Mouse (Mus musculus): ENCODE results near the gene Jazf1.

Jazf1 gene

GRCm38 (mm10) chr6:52818041-52818440, 250.4 kb downstream of the Jazf1 start:
- intact Hi-C loops (cut with DNase I), result no loop called here

- intact Hi-C loops (cut with DNase I), result no loop called here
These were observed 251.1 kb downstream of the Jazf1 start for GRCm38 (mm10) chr6:52817203-52817874.

GRCm38 (mm10) chr6:52805237-52805856, 263.1 kb downstream of the Jazf1 start:
- intact Hi-C loops (cut with DNase I), result no loop called here

GRCm38 (mm10) chr6:52802181-52802580, 266.2 kb downstream of the Jazf1 start:
- intact Hi-C loops (cut with DNase I), result no loop called here

GRCm38 (mm10) chr6:52797252-52797800, 271.1 kb downstream of the Jazf1 start:
- intact Hi-C loops (cut with DNase I), result no loop called here

GRCm38 (mm10) chr6:52796691-52797090, 271.7 kb downstream of the Jazf1 start:
- intact Hi-C loops (cut with DNase I), result no loop called here

GRCm38 (mm10) chr6:52796035-52796598, 272.3 kb downstream of the Jazf1 start:
- intact Hi-C loops (cut with DNase I), result no loop called here

- intact Hi-C loops (cut with DNase I), result no loop called here
These were observed 273.2 kb downstream of the Jazf1 start for GRCm38 (mm10) chr6:52795029-52795841.

GRCm38 (mm10) chr6:52792455-52792854, 276.0 kb downstream of the Jazf1 start:
- intact Hi-C loops (cut with DNase I), result no loop called here

GRCm38 (mm10) chr6:52790781-52791180, 277.6 kb downstream of the Jazf1 start:
- intact Hi-C loops (cut with DNase I), result no loop called here

GRCm38 (mm10) chr6:52790316-52790715, 278.1 kb downstream of the Jazf1 start:
- intact Hi-C loops (cut with DNase I), result no loop called here

- intact Hi-C loops (cut with DNase I), result no loop called here
These were observed 288.9 kb downstream of the Jazf1 start for GRCm38 (mm10) chr6:52779546-52779945.

GRCm38 (mm10) chr6:52778523-52778922, 289.9 kb downstream of the Jazf1 start:
- intact Hi-C loops (cut with DNase I), result no loop called here

- intact Hi-C loops (cut with DNase I), result no loop called here
These were observed 291.4 kb downstream of the Jazf1 start for GRCm38 (mm10) chr6:52777034-52777433.

- intact Hi-C loops (cut with DNase I), result no loop called here
These were observed 292.5 kb downstream of the Jazf1 start for GRCm38 (mm10) chr6:52775956-52776355.

GRCm38 (mm10) chr6:52775350-52775749, 293.1 kb downstream of the Jazf1 start:
- intact Hi-C loops (cut with DNase I), result no loop called here

- intact Hi-C loops (cut with DNase I), result no loop called here
These were observed 295.3 kb downstream of the Jazf1 start for GRCm38 (mm10) chr6:52773132-52773531.

- intact Hi-C loops (cut with DNase I), result no loop called here
These were observed 297.6 kb downstream of the Jazf1 start for GRCm38 (mm10) chr6:52770789-52771188.

GRCm38 (mm10) chr6:52765206-52765605, 303.2 kb downstream of the Jazf1 start:
- intact Hi-C loops (cut with DNase I), result no loop called here

GRCm38 (mm10) chr6:52752832-52753231, 315.6 kb downstream of the Jazf1 start:
- intact Hi-C loops (cut with DNase I), result no loop called here

- intact Hi-C loops (cut with DNase I), result loop anchor here (10.0 kb wide), 1 partner anchor 180 kb away; no protein-coding TSS in a partner anchor
These were observed 333.8 kb downstream of the Jazf1 start for GRCm38 (mm10) chr6:52734630-52735029.

Measured in adrenal gland (tissue).